Mouse (Mus musculus): ENCODE measurements around the gene Fam3c.

GRCm38 (mm10) chr6:22363590-22363989 lies 7.5 kb upstream of the Fam3c start:
- TF ChIP-seq CTCF (IDR thresholded peaks at IDR 0.05; ENCODE audit: borderline replicate concordance, control insufficient read depth, extremely low read depth, insufficient read depth, low read length, poor library complexity) = no peak
- TF ChIP-seq POLR2A (IDR thresholded peaks at IDR 0.05; ENCODE audit: control insufficient read depth, extremely low read depth, insufficient read depth, low read length, poor library complexity) = no peak
